Mouse (Mus musculus) embryonic fibroblast, embryonic 13.5 days (primary cell): ENCODE data around the gene Fcgbp.

Source experiments
- CTCF ChIP-seq: IDR thresholded peaks from 2 replicates; pipeline ENCODE4 v1.5.1; 2011; ENCODE audit warnings: mild to moderate bottlenecking, control low read depth, low read length, moderate library complexity, borderline replicate concordance; ENCODE audit not compliant: insufficient read depth
- POLR2A ChIP-seq: IDR thresholded peaks from 2 replicates; pipeline ENCODE4 v1.6.1; 2011; ENCODE audit warnings: low read depth, mild to moderate bottlenecking, control low read depth, low read length, moderate library complexity

GRCm38 (mm10) chr7:28159893-28160292 lies 88.9 kb downstream of the Fcgbp start:
- TF ChIP-seq CTCF (no peak), POLR2A (no peak)
